Mouse (Mus musculus): ENCODE measurements around the gene Tnfrsf23. TPM values are rescaled to one million over a fixed set of nuclear protein-coding genes. Genes with fewer than 3 reads are reported as not detected.

Tnfrsf23 gene
- 1.7 TPM for polyA plus RNA-seq (2014; fragmentation: Illumina TruSeq; extraction: RNeasy Lipid Tissue Mini Kit (QIAGEN cat#74804); ENCODE audit: low read depth, low replicate concordance)

DNA sequence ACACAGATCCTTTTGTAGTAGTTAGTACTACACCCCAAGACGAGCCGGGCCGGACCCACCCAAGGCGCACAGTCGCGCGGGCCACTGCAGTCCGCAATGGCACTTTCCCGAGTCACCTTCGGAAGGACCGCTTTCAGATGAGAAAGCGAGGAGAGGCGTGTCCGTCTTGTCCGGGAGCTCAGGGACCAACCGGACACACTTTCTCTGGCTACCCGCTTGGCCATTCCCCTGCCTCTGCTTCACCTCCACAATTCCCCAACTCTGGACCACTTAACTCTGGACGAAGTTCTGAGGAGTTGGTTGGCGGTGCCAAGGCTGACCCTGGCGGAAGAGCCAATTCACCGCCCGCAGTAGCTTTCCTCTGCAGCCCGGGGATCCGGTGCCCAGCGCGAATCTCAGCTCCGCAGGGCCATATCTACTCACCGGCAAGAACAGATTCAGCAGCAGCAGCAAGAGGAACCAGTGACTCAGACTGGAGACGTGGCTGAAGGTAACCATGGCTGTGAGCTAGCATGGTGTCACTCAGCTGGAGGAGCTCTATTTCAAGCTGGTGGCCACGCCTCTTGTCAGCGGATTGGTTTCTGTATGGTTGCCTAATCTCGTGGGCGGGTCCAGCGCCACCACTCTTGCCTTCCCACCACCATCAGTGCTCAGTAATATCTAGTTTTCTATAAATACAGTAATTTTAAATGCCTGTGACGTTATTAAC, at the start of gene Tnfrsf23:
TSS of gene Tnfrsf23 (minus strand) at position 514 of the 709 bp plus-strand sequence.

DNA sequence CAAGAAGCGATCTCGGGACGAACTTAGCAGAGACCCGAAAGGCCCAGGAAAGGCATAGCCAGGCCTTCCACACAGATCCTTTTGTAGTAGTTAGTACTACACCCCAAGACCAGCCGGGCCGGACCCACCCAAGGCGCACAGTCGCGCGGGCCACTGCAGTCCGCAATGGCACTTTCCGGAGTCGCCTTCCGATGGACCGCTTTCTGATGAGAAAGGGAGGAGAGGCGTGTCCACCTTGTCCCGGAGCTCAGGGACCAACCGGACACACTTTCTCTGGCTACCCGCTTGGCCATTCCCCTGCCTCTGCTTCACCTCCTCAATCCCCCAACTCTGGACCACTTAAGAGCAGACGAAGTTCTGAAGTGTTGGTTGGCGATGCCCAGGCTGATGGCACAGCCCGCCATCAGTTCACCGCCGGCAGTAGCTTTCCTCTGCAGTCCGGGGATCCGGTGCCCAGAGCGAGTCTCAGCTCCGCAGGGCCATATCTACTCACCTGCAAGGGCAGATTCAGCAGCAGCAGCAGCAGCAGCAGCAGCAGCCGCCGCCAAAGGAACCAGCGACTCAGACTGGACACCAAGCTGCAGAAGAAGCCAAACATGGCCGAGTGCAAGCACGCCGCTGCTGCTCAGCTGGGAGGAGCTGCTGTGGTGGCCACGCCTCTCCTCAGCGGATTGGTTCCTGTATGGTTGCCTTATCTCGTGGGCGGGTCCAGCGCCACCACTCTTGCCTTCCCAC, 36.5 kb downstream of the Tnfrsf23 start, which contains the start of gene Tnfrsf22:
TSS of gene Tnfrsf22 (minus strand) at position 628 of the 735 bp plus-strand sequence.

DNA sequence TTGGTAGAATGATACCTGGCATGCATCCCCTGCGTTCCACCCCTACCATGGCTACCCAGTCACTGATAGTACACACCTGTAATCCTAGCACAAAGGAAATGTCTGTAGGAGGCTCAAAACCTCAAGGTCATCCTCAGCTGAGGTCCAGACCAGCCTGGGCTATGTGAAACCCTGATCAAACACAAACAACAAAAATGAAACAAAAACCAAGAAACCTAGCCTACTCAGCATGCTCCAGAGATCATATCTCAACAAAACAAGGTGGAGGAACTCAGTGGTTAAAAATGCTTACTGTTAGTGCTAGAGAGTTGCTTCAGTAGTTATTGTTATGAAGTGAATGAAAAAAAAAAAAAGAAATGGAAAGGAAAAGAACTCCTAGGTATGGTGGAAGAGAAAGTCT, 57.1 kb downstream of the Tnfrsf23 start, which contains the start of gene Tnfrsf26:
TSS of gene Tnfrsf26 (minus strand) at position 183 of the 400 bp plus-strand sequence.

Other genes starting within 250 kb of the Tnfrsf23 start
- gene Cdkn1c, start 224.8 kb downstream of the Tnfrsf23 start, polyA plus RNA-seq (2014; fragmentation: Illumina TruSeq; extraction: RNeasy Lipid Tissue Mini Kit (QIAGEN cat#74804); ENCODE audit: low read depth, low replicate concordance) = 22.3 TPM
- 6.0 TPM for gene Slc22a18, start 212.1 kb downstream of the Tnfrsf23 start, polyA plus RNA-seq (2014; fragmentation: Illumina TruSeq; extraction: RNeasy Lipid Tissue Mini Kit (QIAGEN cat#74804); ENCODE audit: low read depth, low replicate concordance)
- 9.5 TPM for gene Phlda2, start 182.7 kb downstream of the Tnfrsf23 start, polyA plus RNA-seq (2014; fragmentation: Illumina TruSeq; extraction: RNeasy Lipid Tissue Mini Kit (QIAGEN cat#74804); ENCODE audit: low read depth, low replicate concordance)
- gene Nap1l4, start 136.8 kb downstream of the Tnfrsf23 start, polyA plus RNA-seq (2014; fragmentation: Illumina TruSeq; extraction: RNeasy Lipid Tissue Mini Kit (QIAGEN cat#74804); ENCODE audit: low read depth, low replicate concordance) = 81.0 TPM
- gene Cars, start 85.8 kb downstream of the Tnfrsf23 start, polyA plus RNA-seq (2014; fragmentation: Illumina TruSeq; extraction: RNeasy Lipid Tissue Mini Kit (QIAGEN cat#74804); ENCODE audit: low read depth, low replicate concordance) = 25.4 TPM
- 0.46 TPM for gene Tnfrsf26, start 57.1 kb downstream of the Tnfrsf23 start, polyA plus RNA-seq (2014; fragmentation: Illumina TruSeq; extraction: RNeasy Lipid Tissue Mini Kit (QIAGEN cat#74804); ENCODE audit: low read depth, low replicate concordance)
- 1.4 TPM for gene Tnfrsf22, start 36.2 kb downstream of the Tnfrsf23 start, polyA plus RNA-seq (2014; fragmentation: Illumina TruSeq; extraction: RNeasy Lipid Tissue Mini Kit (QIAGEN cat#74804); ENCODE audit: low read depth, low replicate concordance)
- 15.0 TPM for gene Osbpl5, start 71.1 kb upstream of the Tnfrsf23 start, polyA plus RNA-seq (2014; fragmentation: Illumina TruSeq; extraction: RNeasy Lipid Tissue Mini Kit (QIAGEN cat#74804); ENCODE audit: low read depth, low replicate concordance)
- 0.36 TPM for gene Mrgprg, start 81.1 kb upstream of the Tnfrsf23 start, polyA plus RNA-seq (2014; fragmentation: Illumina TruSeq; extraction: RNeasy Lipid Tissue Mini Kit (QIAGEN cat#74804); ENCODE audit: low read depth, low replicate concordance)
- 0.57 TPM for gene Mrgpre, start 98.6 kb upstream of the Tnfrsf23 start, polyA plus RNA-seq (2014; fragmentation: Illumina TruSeq; extraction: RNeasy Lipid Tissue Mini Kit (QIAGEN cat#74804); ENCODE audit: low read depth, low replicate concordance)
- gene Nadsyn1, start 137.0 kb upstream of the Tnfrsf23 start, polyA plus RNA-seq (2014; fragmentation: Illumina TruSeq; extraction: RNeasy Lipid Tissue Mini Kit (QIAGEN cat#74804); ENCODE audit: low read depth, low replicate concordance) = 9.4 TPM
- 9.7 TPM for gene Dhcr7, start 137.3 kb upstream of the Tnfrsf23 start, polyA plus RNA-seq (2014; fragmentation: Illumina TruSeq; extraction: RNeasy Lipid Tissue Mini Kit (QIAGEN cat#74804); ENCODE audit: low read depth, low replicate concordance)
- 6.6 TPM for gene Gm498, start 181.0 kb upstream of the Tnfrsf23 start, polyA plus RNA-seq (2014; fragmentation: Illumina TruSeq; extraction: RNeasy Lipid Tissue Mini Kit (QIAGEN cat#74804); ENCODE audit: low read depth, low replicate concordance)

Data from adipose tissue, adult 10 weeks (tissue).